Mouse (Mus musculus): ENCODE results near the gene 4632433K11Rik. TPM values are rescaled to one million over a fixed set of nuclear protein-coding genes. Genes with fewer than 3 reads are reported as not detected.

Gene 4632433K11Rik
- total and polyA plus RNA-seq, 3 experiments, result not detected

GRCm38 (mm10) chr7:5037026-5037425 lies 3.1 kb downstream of the 4632433K11Rik start:
- no peaks in the 10 kb centered on the region for H3K9me3 ChIP-seq (replicated peaks; ENCODE audit: low read length)
- H3K9ac ChIP-seq (ENCODE audit: insufficient read depth, low read depth), result no peak overlapping the region
- dilution Hi-C loops (cut with MboI; ENCODE audit: extremely low pct_ligation_motif_present, extremely low pct_unique_long_range_greater_than_20kb, low sequenced_read_pairs) (no loop called here), in situ Hi-C loops (cut with MboI; ENCODE audit: low pct_ligation_motif_present, low pct_unique_long_range_greater_than_20kb, low sequenced_read_pairs) (no loop called here)
- DNase-seq (ENCODE audit: extremely low read depth), result no peak
- H3K27ac ChIP-seq (ENCODE audit: insufficient read depth, low read depth), result no peak overlapping the region
- TF ChIP-seq NRF1 (IDR thresholded peaks at IDR 0.05; ENCODE audit: low read depth, low read length) (no peak), MAX (IDR thresholded peaks at IDR 0.05; ENCODE audit: low read length) (no peak), RCOR1 (conservative IDR thresholded peaks at IDR 0.05; ENCODE audit: low read depth, low read length) (no peak), TBP (conservative IDR thresholded peaks at IDR 0.05; ENCODE audit: low read depth, low read length) (no peak), USF1 (IDR thresholded peaks at IDR 0.05; ENCODE audit: low read depth, low read length) (no peak), HCFC1 (IDR thresholded peaks at IDR 0.05; ENCODE audit: low read depth, low read length) (no peak), POLR2AphosphoS2 (IDR thresholded peaks at IDR 0.05; ENCODE audit: low read depth, low read length) (no peak), MEF2A (IDR thresholded peaks at IDR 0.05; ENCODE audit: borderline replicate concordance, low read depth, low read length) (no peak), MAZ (IDR thresholded peaks at IDR 0.05; ENCODE audit: low read depth, low read length) (no peak)
- no peaks in the 10 kb centered on the region for H3K27me3 ChIP-seq (replicated peaks)
- H3K4me1 ChIP-seq (ENCODE audit: control insufficient read depth in 1 of 2, insufficient read depth in 2 of 2), result peaks cover 4 to 17% of the 10 kb centered on the region in 2 experiments
- no peak overlapping the region for H3K4me3 ChIP-seq (replicated peaks in 1 of 3; ENCODE audit: low read depth in 2 of 3, low read length in 2 of 3, poor library complexity in 1 of 3)
- no peak overlapping the region for H3K4me2 ChIP-seq (ENCODE audit: insufficient read depth, low read depth, poor library complexity, severe bottlenecking)
- H3K36me3 ChIP-seq (replicated peaks in 1 of 2; ENCODE audit: control insufficient read depth in 1 of 2, insufficient read depth in 1 of 2, low read length in 1 of 2), result peaks cover 13 to 51% of the 10 kb centered on the region in 2 experiments
- H3K79me2 ChIP-seq (replicated peaks; ENCODE audit: control insufficient read depth, extremely low read depth, insufficient read depth, poor library complexity, severe bottlenecking), result 0 out of 2 replicates have a peak, but pooled peaks cover 5% of the 10 kb centered on the region

GRCm38 (mm10) chr7:5037467-5037866 lies 3.5 kb downstream of the 4632433K11Rik start:
- in situ Hi-C loops (cut with MboI; ENCODE audit: low pct_ligation_motif_present, low pct_unique_long_range_greater_than_20kb, low sequenced_read_pairs), result no loop called here
- no peak for TF ChIP-seq ELF1 (IDR thresholded peaks at IDR 0.05; ENCODE audit: low read depth, low read length)
- no peak for TF ChIP-seq HCFC1 (IDR thresholded peaks at IDR 0.05; ENCODE audit: low read depth, low read length)
- no peak for TF ChIP-seq CHD2 (IDR thresholded peaks at IDR 0.05; ENCODE audit: low read length)
- no peak for TF ChIP-seq CHD1 (IDR thresholded peaks at IDR 0.05; ENCODE audit: low read depth, low read length)
- no peak for TF ChIP-seq ZC3H11A (IDR thresholded peaks at IDR 0.05; ENCODE audit: low read depth, low read length)
- no peak for TF ChIP-seq MXI1 (IDR thresholded peaks at IDR 0.05; ENCODE audit: low read depth, low read length)
- no peak for TF ChIP-seq SMC3 (IDR thresholded peaks at IDR 0.05; ENCODE audit: low read depth, low read length)
- no peak for TF ChIP-seq BHLHE40 (IDR thresholded peaks at IDR 0.05; ENCODE audit: low read depth, low read length)
- TF ChIP-seq MEF2A (IDR thresholded peaks at IDR 0.05; ENCODE audit: borderline replicate concordance, low read depth, low read length), result no peak
- TF ChIP-seq JUN (IDR thresholded peaks at IDR 0.05; ENCODE audit: insufficient read depth, low read depth, low read length), result no peak
- no peak for TF ChIP-seq POLR2A (IDR thresholded peaks at IDR 0.05; ENCODE audit: low read depth, low read length)
- TF ChIP-seq PAX5 (IDR thresholded peaks at IDR 0.05; ENCODE audit: low read length), result no peak
- no peak for TF ChIP-seq IRF4 (IDR thresholded peaks at IDR 0.05; ENCODE audit: low read depth, low read length)
- TF ChIP-seq ZMIZ1 (IDR thresholded peaks at IDR 0.05; ENCODE audit: low read depth, low read length), result no peak
- no peak for TF ChIP-seq JUND (conservative IDR thresholded peaks at IDR 0.05; ENCODE audit: low read depth, low read length)
- no peak for TF ChIP-seq USF1 (IDR thresholded peaks at IDR 0.05; ENCODE audit: low read depth, low read length)
- no peak for TF ChIP-seq ETS1 (conservative IDR thresholded peaks at IDR 0.05; ENCODE audit: low read depth, low read length)
- Histone ChIP-seq H3K4me1 (ENCODE audit: control insufficient read depth in 1 of 2, insufficient read depth in 2 of 2) (peaks cover 4 to 17% of the 10 kb centered on the region in 2 experiments), H3K36me3 (replicated peaks in 1 of 2; ENCODE audit: control insufficient read depth in 1 of 2, insufficient read depth in 1 of 2, low read length in 1 of 2) (peaks cover 9 to 46% of the 10 kb centered on the region in 2 experiments), H3K27ac (ENCODE audit: insufficient read depth, low read depth) (no peak overlapping the region), H3K27me3 (replicated peaks) (no peaks in the 10 kb centered on the region), H3K4me3 (replicated peaks in 1 of 3; ENCODE audit: low read depth in 2 of 3, low read length in 2 of 3, poor library complexity in 1 of 3) (peak overlapping the region in 1 of 3 experiments; percentile 57), H3K9me3 (replicated peaks; ENCODE audit: low read length) (no peaks in the 10 kb centered on the region), H3K4me2 (ENCODE audit: insufficient read depth, low read depth, poor library complexity, severe bottlenecking) (peak overlapping the region; percentile 65; the same call in 1 of the 2 replicates), H3K79me2 (replicated peaks; ENCODE audit: control insufficient read depth, extremely low read depth, insufficient read depth, poor library complexity, severe bottlenecking) (0 out of 2 replicates have a peak, but pooled peaks cover 5% of the 10 kb centered on the region), H3K9ac (ENCODE audit: insufficient read depth, low read depth) (peak overlapping the region; percentile 96)
- dilution Hi-C loops (cut with MboI; ENCODE audit: extremely low pct_ligation_motif_present, extremely low pct_unique_long_range_greater_than_20kb, low sequenced_read_pairs), result no loop called here
- no peak for DNase-seq (ENCODE audit: extremely low read depth)
